15 mouse cellular contexts compared by ENCODE assay signal in genomic region chr6:92261162-92261843, GRCm38 (mm10). TPM values are rescaled to one million over a fixed set of nuclear protein-coding genes. Genes with fewer than 3 reads are reported as not detected.
"Had no signal": no experiment of that assay in that cellular context is flagged by ENCODE, and none has a peak within 500 bp of the region (broad histone marks: within the 10 kb centered on the region; RNA-seq: fewer than 3 reads in every experiment).

No protein-coding gene starts in this region.

- H3K4me2 ChIP-seq: intestine, embryonic 15.5 days; limb, embryonic 12.5 days; liver, embryonic 13.5 days; lung, embryonic 15.5 days; midbrain, embryonic 12.5 days; neural tube, embryonic 13.5 days had no signal

- H3K9ac ChIP-seq: intestine, embryonic 15.5 days; limb, embryonic 12.5 days; liver, embryonic 13.5 days; liver, postnatal 0 days; lung, embryonic 15.5 days; midbrain, embryonic 12.5 days; neural tube, embryonic 13.5 days had no signal

- H3K4me1 ChIP-seq: intestine, embryonic 15.5 days; limb, embryonic 12.5 days; lung, embryonic 15.5 days; midbrain, embryonic 12.5 days; neural tube, embryonic 13.5 days had no signal

- H3K27ac ChIP-seq: intestine, embryonic 15.5 days; limb, embryonic 12.5 days; liver, embryonic 13.5 days; lung, embryonic 15.5 days; midbrain, embryonic 12.5 days; neural tube, embryonic 13.5 days; stomach, postnatal 0 days had no signal

- ATAC-seq: intestine, embryonic 15.5 days; liver, postnatal 0 days; midbrain, embryonic 16.5 days had no signal

- H3K36me3 ChIP-seq: intestine, embryonic 15.5 days; limb, embryonic 12.5 days; liver, embryonic 13.5 days; lung, embryonic 15.5 days; midbrain, embryonic 12.5 days; neural tube, embryonic 13.5 days had no signal

- H3K9me3 ChIP-seq: intestine, embryonic 15.5 days; limb, embryonic 12.5 days; liver, embryonic 13.5 days; lung, embryonic 15.5 days; midbrain, embryonic 12.5 days; neural tube, embryonic 13.5 days had no signal

- H3K27me3 ChIP-seq: intestine, embryonic 15.5 days; limb, embryonic 12.5 days; lung, embryonic 15.5 days; midbrain, embryonic 12.5 days; neural tube, embryonic 13.5 days had no signal

- H3K4me3 ChIP-seq: intestine, embryonic 15.5 days; limb, embryonic 12.5 days; liver, embryonic 13.5 days; lung, embryonic 15.5 days; midbrain, embryonic 12.5 days; neural tube, embryonic 13.5 days had no signal

- DNase-seq: layer of hippocampus, adult 9-11 months; liver; liver, embryonic 13.5 days; liver, postnatal 0 days; retina, postnatal 1 day; thymus, postnatal 4 days had no signal

RNA-seq across cellular contexts. Expression of gene Trh, which starts 16.9 kb away (rescaled TPM):
- total RNA-seq: megakaryocyte-erythroid progenitor cell, adult 5-6 weeks had no signal
- polyA plus RNA-seq: limb, embryonic 12.5 days; liver, embryonic 13.5 days; spleen, adult 2 months had no signal
